Mouse (Mus musculus): ENCODE data around the gene Senp1. TPM values are rescaled to one million over a fixed set of nuclear protein-coding genes. Genes with fewer than 3 reads are reported as not detected.

Gene Senp1
- total RNA-seq, 4 experiments from 2014 or later: 7.2 to 10.0 (median 8.5) TPM

DNA sequence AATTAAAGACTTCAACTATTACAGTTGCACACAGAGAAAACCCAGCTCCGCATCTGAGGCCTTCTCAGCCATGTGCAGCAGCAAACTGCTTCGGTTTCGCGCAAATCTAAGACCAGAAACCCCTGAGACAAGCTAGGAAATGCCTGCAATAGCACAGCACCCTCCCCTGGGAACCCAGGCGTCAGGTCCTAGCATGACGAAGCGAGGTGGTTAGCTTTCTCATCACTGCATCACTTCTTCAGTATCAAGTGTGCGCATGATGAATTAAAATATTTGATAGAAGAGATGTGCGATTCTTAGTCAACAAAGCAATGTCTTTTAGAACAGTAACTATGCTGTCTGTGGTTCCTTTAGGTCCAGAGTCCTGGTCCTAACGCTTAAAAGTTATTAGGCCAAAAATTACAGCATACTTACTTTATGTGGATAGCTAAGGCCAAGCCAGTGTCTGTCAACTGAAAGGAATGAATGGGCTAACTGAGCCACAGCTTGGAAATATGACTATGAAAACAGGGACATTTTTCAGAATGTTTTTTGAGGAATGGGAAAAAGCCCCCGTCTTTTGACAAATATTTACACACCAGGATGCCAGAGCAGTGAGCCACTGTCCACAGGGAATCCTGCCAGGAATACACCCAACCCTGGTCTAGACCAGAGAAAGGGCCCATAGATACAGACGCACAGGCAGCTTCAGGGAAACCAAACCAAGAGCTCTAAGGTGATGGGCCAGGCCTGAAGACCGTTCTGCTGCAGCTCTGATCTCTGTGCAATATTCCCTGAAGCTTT lies 44.4 kb downstream of the Senp1 start:
- DNase-seq (ENCODE audit: low spot score in 2 of 2): no peak

DNA sequence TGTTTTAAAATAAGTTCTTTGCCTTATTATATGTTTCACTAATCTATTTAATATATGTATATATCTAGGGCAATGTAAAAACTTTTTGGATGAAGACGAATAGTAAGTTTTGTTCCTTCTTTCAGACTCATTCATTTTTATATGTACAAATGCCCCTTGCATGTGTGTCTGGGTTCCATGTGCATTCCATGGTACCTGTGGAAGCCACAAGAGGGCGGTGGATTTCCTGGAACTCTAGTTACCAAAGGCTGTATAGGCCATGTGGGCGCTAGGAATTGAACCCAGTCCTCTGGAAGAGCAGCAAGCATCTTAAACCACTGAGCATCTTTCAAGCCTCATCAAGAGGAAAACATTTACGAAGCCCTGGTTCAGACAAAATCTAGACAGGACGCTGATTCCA lies 49.2 kb downstream of the Senp1 start:
- no peak for DNase-seq (ENCODE audit: low spot score in 2 of 2)

DNA sequence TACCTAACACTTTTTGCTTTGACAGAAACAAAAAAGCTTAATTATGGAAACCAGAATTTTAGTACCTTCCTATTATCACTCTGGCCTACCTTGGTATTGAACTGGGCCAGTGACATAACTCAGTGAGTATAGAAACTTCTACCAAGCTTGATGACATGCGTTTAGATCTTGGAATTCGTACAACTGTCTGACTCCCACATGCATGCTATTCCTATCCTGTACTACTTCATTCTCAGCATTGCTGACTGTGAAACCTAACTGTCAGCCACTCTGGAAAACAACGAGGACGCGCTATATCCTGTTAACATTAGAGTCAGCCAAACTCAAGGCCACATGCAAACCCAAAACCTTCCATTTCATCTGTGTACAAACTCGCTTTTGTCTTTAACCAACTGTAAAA lies 49.6 kb downstream of the Senp1 start:
- no peak for DNase-seq (ENCODE audit: low spot score in 2 of 2)

DNA sequence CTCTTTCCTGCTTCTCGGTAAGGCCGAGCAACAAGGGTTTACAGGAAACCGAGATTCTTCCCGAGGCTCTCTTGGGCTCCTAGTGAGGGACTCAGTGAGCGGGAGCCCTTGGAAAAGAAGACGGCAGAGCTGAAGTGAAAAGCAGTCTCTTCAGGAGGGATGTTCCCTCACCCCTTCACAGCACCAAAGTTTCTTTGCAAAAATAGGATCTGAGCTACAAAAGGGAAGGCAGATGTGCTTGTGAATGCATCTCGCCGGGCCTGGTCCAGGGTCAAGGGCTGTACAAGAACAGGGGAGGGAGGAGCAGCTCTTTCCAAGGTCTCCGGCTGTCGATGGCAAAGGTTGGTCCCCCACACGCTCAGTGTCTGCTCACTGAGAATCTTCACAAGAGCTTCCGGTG lies 51.0 kb downstream of the Senp1 start:
- DNase-seq (ENCODE audit: low spot score in 2 of 2): no peak

DNA sequence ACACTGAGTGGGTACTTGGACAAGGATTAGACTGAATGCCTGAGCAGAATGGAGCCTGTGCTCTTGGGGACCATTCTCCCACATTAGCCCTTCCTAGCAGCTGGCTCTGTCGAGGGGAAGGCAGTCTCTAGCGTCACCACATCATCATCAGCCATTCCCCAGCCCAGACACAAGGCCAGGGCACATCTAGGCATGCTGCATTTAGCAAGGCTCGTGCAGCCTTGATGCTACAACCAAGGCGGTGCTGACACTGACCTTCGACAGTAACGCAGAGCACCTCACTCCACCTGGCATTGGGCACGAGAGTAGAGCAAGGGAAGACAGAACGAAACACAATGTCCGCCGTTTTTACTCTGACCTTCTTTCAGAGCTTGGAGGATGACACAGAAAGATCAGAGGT lies 53.9 kb downstream of the Senp1 start:
- no peak for DNase-seq (ENCODE audit: low spot score in 2 of 2)

DNA sequence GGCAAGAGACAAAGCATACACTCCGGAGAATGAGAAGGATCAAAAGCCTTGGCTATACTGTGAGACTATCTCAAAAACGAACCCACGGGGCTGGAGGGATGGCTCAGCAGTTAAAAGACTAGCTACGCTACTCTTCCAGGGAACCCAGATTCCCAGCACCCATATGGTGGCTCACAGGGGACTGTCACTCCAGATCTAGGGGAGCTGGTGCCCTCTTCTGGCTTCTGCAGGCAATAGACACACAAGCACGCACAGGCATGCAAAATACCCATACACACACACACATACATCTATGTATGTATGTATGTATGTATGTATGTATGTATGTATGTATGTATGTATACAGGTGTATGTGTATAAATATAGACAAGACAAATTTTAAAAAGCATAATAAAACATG lies 57.0 kb downstream of the Senp1 start:
- DNase-seq (ENCODE audit: low spot score in 2 of 2): no peak

DNA sequence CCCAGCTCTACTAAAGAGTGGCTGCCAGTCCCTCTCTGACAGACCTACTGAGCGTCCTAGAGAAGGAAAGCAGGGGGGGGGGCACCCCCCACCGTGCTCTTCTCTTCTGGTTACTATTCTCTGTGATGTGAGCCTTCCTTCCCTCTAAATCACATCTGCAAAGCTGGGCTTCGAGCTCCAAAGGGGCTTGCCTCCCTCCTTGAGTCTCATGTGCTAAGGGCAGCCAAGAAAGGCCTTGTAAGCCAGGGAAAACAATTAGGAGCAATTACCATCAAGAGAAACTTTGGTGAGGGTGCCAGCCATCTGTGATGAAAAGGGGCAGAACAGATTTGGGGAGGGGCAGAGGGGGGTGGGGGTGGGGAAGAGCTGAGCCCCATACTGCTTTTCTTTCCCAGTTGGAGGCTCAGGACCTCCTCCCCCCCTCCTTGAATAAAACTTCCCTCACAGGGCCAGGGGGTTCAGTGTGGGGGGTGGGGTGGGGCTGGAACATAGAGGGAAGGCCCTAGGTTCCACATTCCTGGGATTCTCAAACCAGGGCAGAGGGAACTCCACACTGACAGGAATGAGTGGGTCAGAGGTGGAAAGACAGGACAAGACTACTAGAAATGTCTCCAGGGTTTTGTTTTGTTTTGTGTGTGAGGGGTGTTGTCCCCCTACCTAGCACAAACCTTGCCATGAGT lies 58.3 kb downstream of the Senp1 start:
- DNase-seq (ENCODE audit: low spot score in 2 of 2): no peak

DNA sequence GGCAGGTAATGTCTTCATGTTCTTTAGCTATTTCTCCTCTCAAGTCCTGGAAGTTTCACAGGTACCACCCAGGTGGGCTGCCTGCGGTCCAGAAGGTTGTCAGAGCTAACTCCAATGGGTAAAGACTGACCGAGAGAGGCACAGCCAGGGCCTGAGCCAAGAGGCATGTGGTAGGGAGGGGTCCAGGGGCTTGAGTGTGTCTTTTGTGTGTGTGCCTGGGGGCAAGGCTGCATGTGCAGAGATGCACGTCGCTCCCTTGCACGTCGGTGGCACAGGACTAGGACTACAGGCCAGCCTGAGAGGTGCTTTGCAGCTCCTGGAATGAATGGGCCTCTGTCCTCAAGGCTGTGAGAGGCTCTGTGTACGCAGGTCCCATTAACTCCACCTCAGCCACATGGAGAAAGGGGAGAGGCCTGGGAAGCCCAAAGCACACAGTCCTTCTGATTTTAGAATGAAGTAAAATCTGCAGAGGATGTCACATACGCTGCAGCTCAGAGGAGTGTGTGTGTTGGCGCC lies 60.3 kb downstream of the Senp1 start:
- no peak for DNase-seq (ENCODE audit: low spot score in 2 of 2)

DNA sequence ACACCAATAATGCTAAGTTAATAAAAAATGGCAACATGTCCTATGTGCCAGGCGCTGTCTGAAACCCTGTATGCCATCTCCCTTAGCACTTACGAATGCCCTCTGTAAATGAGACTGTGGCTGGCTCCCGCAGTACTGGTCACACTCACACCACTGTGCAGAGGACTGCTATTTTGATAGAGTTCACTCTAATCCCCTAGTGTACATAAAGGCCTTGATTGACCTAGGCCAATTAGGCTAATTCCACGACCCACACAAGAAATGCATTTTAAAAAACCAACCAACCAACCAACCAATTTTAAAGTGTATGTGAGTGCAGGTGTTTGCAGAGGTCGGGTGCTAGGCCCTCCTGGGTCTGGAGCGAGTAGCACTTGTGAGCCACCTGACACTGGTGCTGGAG lies 63.7 kb downstream of the Senp1 start:
- DNase-seq (ENCODE audit: low spot score in 2 of 2): no peak

DNA sequence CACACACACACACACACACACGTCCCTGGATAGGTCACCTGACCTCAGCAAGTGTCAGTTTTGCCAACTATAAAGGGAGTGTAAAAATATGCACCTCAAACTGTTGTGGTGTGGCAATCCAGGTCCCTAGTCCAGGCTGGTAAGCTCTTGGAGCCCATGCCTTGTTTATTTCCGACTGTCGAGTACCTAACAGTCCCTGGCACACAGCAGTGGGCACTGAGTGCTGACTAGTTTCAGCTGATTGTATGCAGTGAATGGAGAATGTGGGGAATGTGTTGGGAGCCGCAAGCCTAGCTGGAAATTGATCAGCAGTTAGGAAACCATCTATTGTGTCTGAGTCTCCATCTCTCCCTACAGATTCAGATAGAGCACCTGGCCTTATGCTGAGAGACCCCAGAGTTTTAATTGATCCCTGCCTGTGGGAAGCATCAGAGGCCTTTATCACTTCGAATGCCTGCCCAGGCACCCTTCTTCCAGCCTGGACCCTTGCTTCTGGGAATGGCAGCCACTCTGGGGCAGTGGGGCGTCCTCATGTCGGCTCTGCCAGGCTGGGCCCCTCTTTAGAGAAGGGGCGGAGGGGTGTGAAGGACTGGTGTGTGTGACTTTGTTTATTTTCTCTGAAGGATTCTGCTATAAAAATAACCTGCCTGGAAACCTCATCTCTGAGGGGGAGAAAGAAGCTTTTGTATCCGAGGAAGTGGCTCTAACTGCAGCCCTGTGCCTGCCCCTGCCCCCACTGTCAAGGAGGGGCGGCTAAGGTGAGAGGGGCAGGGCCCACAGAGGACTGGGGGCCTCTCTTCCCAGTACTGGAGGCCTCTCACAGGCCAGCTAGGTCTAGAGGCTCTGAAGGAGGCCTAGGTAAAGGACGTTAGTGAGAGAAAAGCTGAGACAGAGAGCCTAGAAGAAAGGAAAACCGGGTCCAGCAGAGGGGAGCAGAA lies 66.3 kb downstream of the Senp1 start:
- no peak for DNase-seq (ENCODE audit: low spot score in 2 of 2)

DNA sequence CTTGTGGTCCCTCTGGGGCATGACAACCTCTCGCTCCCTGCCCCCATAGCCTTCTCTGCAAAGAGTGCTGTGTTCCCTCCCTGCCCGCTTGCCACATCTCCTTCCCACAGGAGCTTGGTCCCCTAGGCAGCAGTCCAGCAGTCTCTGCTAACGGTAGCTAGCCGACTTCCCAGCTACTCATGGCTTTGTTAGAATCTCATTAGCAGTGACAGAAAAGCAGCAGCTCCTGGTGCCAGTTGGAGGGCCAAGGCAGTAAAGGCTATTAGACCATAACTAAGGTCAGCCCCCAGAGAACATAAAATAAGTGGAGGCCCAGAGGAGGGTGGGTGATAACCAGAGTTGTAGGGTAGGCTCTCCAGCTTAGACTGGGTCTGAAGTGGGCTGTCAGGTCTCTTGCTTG lies 67.9 kb downstream of the Senp1 start:
- DNase-seq (ENCODE audit: low spot score in 2 of 2): no peak

DNA sequence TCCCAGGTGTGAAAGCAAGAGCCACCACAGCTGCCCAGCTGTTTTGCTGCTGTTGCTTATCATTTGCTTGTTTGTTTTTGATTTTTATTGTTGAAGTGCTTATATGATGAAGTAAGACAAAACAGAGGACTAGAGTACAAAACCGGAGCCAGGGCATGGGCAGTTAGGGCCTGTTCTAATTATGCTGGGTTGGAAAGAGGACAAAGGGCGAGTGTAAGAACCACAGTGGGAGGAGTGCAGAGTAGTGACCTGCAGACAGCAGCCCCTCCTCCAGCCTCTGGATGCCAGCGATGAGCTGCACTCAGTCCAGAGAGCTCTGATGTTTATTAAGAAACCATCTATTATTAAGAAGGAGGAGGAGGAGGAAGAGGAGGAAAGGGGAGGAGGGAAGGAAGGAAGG lies 70.4 kb downstream of the Senp1 start:
- DNase-seq (ENCODE audit: low spot score in 2 of 2): no peak

DNA sequence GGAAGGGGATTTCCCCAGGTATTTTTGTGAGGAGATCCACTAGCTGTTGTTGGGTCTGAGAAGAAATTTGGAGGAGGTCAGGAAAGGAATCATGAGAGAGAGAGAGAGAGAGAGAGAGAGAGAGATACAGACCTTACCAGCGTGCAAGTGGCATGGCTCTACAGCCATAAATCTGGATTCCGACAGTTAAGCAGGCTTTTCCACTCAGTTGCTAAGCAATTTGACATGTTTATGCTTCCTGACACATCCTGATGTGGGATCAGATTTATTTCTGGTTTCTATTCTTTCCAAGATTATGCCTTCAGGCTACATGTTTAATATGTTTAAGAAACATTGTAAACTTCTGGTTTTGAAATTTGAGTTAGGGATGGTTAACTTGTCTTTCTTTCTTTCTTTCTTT lies 71.7 kb downstream of the Senp1 start:
- no peak for DNase-seq (ENCODE audit: low spot score in 2 of 2)

DNA sequence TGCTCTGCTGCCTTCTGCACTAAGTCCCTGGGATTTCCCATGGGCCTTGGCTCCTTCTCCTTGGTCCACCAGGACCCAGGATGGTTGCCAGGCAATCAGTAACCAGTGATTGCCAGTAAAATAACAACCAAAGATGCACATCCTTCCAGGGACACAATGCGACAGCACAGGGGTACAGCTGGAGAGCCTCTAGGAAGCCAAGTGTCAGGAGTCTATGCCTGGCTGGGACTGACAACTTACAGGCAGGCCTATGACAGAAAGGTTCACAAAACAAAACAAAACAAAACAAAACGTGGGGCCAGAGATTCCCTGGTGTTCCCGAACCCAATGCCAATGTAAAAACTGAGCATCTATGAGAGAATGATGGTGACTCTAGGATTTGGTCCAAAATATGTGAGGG lies 74.5 kb downstream of the Senp1 start:
- no peak for DNase-seq (ENCODE audit: low spot score in 2 of 2)

DNA sequence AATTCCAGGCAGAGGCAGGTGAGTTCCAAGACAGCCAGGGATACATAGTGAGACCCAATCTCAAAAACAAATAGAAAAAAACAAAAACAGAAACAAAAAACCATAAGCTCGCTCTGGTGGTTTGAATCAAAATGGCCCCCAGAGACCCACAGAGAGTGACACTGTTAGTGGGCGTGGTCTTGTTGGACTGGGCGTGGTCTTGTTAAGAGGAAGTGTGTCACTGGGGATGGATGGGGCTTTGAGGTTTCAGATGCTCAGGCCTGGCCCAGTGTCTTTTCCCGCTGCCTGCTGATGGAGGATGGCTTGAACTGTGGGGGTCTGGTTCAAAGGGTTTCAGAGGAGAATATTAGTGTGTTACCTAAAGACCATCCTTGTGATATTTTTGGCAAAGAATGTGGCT lies 75.6 kb downstream of the Senp1 start:
- DNase-seq (ENCODE audit: low spot score in 2 of 2): no peak

DNA sequence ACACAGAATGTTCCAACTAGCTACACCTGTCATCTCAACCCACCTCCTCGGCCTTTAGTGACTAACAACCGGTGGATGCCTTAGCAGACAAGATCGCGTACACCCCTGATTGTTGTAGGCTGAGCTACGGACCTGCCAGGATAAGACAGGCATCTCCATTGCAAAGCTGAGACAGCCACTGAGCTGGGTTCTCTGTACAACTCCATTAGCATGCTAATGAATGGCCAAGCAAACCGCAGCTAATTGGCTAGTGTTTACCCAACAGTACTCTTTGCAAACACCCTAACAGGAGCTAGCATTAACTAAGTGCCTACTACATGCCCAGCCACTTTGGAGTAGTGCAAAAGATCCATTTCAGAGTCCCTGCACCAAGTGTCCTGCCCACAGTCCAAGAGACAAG lies 80.7 kb downstream of the Senp1 start:
- DNase-seq (ENCODE audit: low spot score in 2 of 2): no peak

DNA sequence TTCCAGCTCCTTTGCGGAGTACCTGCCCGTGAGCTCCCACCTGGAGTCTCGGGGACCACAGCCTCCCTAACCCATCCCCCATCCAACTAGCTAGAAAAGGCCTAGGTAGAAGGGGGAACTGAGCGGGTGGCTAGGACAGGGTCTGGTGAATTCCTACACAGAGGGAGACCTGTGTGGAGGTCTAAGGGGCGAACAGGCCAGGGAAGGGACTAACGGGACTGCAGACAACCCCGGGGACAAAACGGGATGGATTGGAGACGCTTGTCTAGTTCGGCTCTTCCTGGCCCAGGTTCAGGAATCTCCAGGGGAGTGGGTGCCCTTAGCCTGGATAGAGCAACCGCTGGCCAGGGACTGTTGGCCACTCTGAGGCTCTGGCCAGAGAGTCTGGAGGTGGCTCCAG lies 88.4 kb downstream of the Senp1 start:
- DNase-seq (ENCODE audit: low spot score in 2 of 2): no peak

DNA sequence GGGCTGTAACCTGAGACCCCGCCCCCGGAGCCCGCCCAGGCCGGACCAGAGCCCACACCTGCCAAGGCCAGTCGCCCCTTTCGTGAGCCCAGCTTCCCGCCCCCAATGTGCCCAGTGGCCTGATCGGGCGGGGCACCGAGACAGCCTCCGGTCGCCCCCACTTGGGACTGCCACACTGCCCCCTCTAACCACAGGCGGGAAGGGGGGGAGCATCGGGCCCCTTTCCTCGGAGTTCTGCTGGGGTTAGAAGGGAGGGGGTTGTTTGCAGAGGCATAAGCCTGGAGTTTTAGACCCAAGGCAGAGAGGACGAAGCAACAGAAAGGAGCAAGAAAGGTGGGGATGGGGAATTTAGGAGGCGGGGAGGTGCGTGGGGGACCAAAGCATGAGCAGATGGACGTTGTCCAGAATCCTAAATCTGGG lies 88.8 kb downstream of the Senp1 start:
- DNase-seq (ENCODE audit: low spot score in 2 of 2): no peak

DNA sequence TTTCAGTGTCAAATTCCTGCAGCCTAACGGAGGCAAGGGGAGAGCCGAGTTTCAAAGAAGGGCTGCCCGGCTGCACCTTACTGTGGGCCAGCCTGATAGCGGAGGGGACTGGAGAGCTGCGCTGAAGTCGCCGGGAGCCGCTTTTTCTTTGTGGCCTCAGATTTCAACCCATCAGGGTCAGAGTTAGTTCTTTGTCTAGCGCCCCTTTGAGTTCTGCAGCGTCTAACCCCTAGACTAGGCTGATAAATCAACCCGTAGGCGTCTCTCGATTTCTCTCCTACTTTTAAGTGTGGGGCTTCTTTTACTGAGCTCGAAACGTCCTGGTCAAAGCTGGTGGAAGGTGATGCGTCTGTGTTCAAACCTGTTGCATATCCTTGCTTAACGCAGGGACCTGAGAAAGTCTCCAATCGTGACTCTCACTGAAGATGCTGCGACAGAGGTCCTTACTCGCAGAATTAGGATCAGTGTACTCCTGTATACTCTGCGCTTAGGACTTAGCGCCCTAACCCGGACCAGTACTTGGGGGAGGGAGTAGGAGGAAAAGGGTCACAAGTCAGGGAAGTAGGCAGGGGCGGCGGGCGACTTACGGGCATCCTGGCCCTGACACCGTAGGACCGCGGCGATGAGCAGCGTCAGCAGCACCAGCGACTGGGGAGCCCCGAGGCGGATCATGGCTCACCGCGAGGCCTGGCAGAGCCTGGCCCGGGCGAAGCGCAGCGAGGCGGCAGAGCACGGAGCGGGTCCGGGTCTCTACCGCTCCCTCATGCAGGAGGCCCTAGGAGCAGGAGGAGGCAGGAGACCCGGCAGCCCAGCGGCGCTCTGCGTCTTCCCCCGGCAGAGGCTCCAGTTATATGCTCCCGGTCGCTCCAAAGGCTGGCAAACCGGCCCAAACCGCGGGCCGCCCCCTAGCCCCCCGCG lies 89.5 kb downstream of the Senp1 start, which contains the start of gene Col2a1:
Gene Col2a1 (minus strand): TSS at position 874 of the 918 bp plus-strand sequence.
- no peak for DNase-seq (ENCODE audit: low spot score in 2 of 2)

DNA sequence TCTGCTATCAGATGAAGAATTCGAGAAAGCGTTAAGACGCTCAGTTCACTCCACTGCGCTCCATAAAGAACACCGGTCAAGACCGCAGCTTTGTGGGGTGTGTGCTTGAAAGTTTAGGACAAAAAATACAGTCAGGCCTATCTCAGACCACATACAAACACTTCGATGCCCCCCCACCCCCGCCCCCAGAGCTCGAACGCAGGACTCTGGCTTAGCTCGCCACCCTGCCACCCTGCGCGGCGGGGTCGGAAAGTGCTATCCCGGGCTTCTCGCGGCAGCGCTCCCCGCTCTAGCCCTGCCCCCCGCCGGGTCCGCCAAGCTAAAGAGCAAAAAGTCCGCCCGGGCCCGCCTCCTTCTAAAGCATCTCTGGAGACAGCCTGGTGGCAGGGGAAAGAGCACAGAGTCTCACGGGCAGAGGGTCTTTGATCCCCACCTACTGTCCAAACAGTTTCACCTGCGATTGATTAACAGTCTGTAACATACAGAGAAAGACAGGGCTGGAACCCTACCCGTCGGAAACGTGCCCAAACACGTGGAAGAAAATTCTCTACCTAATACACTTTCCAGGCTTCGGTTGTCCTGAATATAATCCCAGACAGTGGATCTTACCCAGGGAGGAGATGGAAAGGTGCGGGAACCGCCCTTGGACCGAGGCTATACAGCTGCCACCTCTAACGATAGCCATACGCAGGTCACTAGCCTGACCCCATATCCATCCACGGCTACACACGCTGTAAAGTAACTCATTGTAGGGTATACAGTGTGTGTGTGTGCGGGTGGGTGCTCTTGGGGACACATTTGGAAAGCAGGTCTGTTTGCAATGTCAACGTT lies 90.3 kb downstream of the Senp1 start:
- no peak for DNase-seq (ENCODE audit: low spot score in 2 of 2)

Data from gastrocnemius, adult 8-10 months (tissue).